Mouse (Mus musculus): ENCODE data around the gene Kcnc2. TPM values are rescaled to one million over a fixed set of nuclear protein-coding genes. Genes with fewer than 3 reads are reported as not detected.
"Not testable (repeated sequence)": the region's sequence is repeated elsewhere in the genome, so short reads cannot be mapped to it uniquely, and the experiment has no call there.

The Kcnc2 gene
- polyA plus RNA-seq (2015; fragmentation: Nextera tagmentation; extraction: Ambion mirVana) = 0.02 TPM in 1 of 2 replicates, not detected in the other

DNA sequence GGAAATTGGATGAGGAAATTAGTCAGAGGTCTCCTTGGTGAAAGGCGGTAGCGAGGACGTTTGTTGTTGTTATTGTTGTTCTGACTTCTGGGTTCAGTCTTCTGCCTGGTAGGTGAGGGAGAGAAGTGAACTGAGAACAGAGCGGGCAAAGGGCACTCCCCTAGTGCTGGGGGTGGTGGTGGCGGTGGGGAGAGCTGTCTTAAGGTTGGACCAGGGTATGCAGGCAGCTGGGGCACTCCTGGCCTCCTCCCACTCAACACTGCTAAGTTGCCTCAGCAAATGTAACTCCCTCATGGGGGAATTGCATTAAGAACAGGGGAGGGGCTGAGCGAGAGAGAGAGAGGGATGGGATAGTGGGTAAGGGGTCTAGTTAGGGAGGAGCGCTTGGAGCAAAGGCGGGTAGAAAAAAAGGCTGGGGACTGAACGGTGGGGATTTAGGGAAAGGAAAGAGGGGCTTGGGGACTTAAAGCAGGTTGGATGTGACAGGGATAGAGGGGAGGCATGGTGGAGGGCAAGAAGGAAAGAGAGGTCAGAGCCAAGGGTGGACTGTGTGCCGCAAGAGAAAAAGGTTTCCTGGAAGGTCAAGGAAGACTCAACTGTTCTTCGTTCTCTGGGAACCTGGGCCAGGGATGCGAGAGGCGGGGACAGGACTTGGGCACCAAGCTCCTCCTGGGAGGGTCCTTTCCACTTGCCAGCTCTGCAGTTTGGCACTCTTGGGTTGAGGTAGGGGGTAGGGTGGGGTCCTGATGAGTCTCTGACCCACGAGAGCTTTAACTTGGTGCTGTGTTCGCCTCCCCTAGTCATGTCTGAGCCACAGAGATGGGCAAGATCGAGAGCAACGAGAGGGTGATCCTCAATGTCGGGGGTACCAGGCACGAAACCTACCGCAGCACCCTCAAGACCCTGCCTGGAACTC lies at the start of gene Kcnc2:
TSS of gene Kcnc2 (plus strand) at position 235 of the 916 bp plus-strand sequence.
- Histone ChIP-seq H3K9me3 (replicated peaks; ENCODE audit: control insufficient read depth, low read length) (no peaks in the 10 kb centered on the region), H3K4me1 (ENCODE audit: control insufficient read depth, low read depth, low read length) (no peaks in the 10 kb centered on the region), H3K36me3 (ENCODE audit: control insufficient read depth, insufficient read depth) (no peaks in the 10 kb centered on the region), H3K9ac (ENCODE audit: low read depth, low read length) (no peak within 1 kb of the TSS), H3K27me3 (ENCODE audit: control insufficient read depth, insufficient read depth, low read depth, low read length) (peaks cover 29% of the 10 kb centered on the region), H3K4me3 (ENCODE audit: low read depth, low read length) (peak within 1 kb of the TSS; percentile 15), H3K27ac (ENCODE audit: low read length) (no peak within 1 kb of the TSS), H3K4me2 (ENCODE audit: low read depth, low read length) (peak within 1 kb of the TSS; percentile 32)
- ATAC-seq (ENCODE audit: low read depth) = no peak
- WGBS (ENCODE audit: insufficient replicate concordance) = 1% methylated on average over 20 of the region's 20 CpGs

DNA sequence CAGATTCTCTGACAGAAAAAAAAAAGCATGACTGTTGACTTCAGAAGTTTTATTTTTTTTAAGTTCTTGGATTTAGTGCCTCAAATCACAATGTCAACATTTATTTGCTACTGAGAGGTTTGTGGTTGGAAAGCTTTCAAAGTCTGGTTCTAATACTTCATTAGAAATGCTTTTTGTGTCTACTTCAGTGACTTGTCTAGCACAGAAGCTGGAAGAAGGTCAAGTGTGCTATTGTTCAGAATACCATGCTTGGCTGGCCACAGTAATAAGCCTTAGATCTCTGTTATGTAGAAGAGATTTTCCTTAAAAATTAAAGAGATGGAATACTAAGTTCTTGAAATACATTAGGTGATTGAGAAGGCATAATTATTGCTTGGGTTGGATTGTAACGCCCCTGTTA lies 43.8 kb upstream of the Kcnc2 start:
- WGBS (ENCODE audit: insufficient replicate concordance) = 56% methylated on average over 1 of the region's 1 CpGs
- Histone ChIP-seq H3K4me2 (ENCODE audit: low read depth, low read length) (no peak overlapping the region), H3K9ac (ENCODE audit: low read depth, low read length) (no peak overlapping the region), H3K4me3 (ENCODE audit: low read depth, low read length) (no peak overlapping the region), H3K4me1 (ENCODE audit: control insufficient read depth, low read depth, low read length) (no peaks in the 10 kb centered on the region), H3K27me3 (ENCODE audit: control insufficient read depth, insufficient read depth, low read depth, low read length) (no peaks in the 10 kb centered on the region), H3K9me3 (replicated peaks; ENCODE audit: control insufficient read depth, low read length) (no peaks in the 10 kb centered on the region), H3K27ac (ENCODE audit: low read length) (no peak overlapping the region), H3K36me3 (ENCODE audit: control insufficient read depth, insufficient read depth) (no peaks in the 10 kb centered on the region)
- ATAC-seq (ENCODE audit: low read depth) = no peak

DNA sequence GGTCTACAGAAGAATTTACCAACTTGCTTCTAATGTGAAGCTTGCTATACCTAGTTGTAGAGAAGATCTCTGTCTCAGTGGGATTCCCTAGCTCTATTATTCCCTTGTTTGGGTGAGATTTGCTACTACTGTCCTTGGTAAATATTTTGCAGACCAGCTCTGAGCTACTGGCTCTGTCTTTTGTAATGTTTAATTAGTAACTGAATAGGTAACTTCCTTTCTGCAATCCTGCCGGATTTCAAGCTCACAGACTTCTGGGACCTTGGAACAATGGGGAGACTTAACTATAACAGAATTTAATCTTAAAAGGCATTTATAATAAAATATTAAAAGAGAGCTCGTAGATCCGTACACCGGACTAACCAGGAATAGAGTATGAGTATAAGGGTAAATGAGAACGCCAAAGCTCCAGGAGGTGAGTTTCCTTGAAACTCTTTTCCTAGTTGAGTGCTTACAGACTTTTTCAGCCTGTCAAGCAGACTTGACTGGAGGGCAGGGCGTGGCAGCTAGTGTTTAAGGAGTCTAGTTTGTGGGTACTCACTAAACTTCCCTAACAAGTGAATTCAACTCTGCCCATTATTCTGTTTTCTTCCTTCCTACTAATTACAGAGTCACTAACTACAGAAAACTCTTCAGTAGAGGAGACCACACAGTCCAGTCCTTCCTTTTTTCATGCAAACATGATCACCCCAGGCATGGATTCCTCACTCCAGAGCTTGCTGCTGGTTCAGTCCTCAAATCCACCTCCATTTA lies 41.7 kb upstream of the Kcnc2 start:
- ATAC-seq (ENCODE audit: low read depth); H3K9ac ChIP-seq (ENCODE audit: low read depth, low read length); H3K27ac ChIP-seq (ENCODE audit: low read length); H3K4me2 ChIP-seq (ENCODE audit: low read depth, low read length); H3K9me3 ChIP-seq (replicated peaks; ENCODE audit: control insufficient read depth, low read length); H3K4me1 ChIP-seq (ENCODE audit: control insufficient read depth, low read depth, low read length); H3K4me3 ChIP-seq (ENCODE audit: low read depth, low read length); H3K36me3 ChIP-seq (ENCODE audit: control insufficient read depth, insufficient read depth); H3K27me3 ChIP-seq (ENCODE audit: control insufficient read depth, insufficient read depth, low read depth, low read length): not testable (repeated sequence)
- WGBS (ENCODE audit: insufficient replicate concordance) = 45% methylated on average over 6 of the region's 6 CpGs

DNA sequence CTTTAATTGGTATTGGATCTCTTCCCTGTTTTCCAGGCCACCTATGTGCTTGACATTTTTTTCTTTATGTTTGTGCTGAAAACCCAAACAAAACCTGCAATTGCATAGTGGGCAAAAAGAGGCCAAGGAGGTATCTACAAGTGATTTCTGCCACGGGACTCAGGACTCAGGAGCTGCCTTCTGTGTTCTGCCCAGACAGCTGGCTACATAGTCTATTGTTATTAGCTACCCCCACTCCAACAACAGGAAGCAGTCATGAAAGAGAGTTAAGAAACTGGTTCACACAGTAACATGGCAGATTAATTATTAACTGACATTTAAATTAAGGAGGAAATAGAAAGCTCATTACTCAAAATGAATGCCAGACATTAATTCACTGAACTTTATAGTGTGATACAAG lies 38.2 kb upstream of the Kcnc2 start:
- not testable (repeated sequence) for H3K9ac ChIP-seq (ENCODE audit: low read depth, low read length); H3K27me3 ChIP-seq (ENCODE audit: control insufficient read depth, insufficient read depth, low read depth, low read length); ATAC-seq (ENCODE audit: low read depth); H3K27ac ChIP-seq (ENCODE audit: low read length); H3K4me2 ChIP-seq (ENCODE audit: low read depth, low read length); H3K36me3 ChIP-seq (ENCODE audit: control insufficient read depth, insufficient read depth); H3K4me1 ChIP-seq (ENCODE audit: control insufficient read depth, low read depth, low read length); H3K9me3 ChIP-seq (replicated peaks; ENCODE audit: control insufficient read depth, low read length); H3K4me3 ChIP-seq (ENCODE audit: low read depth, low read length)
- 19% methylated on average over 1 of the region's 1 CpGs for WGBS (ENCODE audit: insufficient replicate concordance)

DNA sequence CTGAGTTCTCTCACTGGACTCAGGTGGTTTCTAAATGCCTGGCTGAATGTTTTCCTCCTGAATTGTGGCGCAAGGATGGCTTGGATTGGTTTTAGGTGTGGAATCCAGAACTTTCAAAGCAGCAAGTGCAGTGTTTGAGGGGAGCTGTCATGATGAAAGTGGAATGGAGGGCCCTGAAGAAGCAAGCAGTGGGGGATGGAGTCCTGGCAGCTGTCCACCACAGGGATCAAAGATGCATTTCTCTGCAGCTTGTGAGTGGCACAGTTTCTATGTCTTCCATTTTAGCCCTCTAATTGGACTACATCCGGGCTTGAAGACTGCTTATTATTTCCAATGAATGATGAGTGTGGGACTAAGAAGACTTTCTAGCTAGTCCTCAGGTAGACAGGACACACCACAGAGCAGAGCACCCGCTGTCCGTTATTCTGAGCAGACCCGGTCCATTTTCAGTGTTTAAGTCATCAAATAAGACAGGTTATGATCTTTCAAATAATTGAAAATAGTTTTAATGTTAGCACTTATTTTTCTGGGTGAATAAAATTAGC lies 35.5 kb upstream of the Kcnc2 start:
- H3K9me3 ChIP-seq (replicated peaks; ENCODE audit: control insufficient read depth, low read length); ATAC-seq (ENCODE audit: low read depth); H3K4me2 ChIP-seq (ENCODE audit: low read depth, low read length); H3K27me3 ChIP-seq (ENCODE audit: control insufficient read depth, insufficient read depth, low read depth, low read length); H3K36me3 ChIP-seq (ENCODE audit: control insufficient read depth, insufficient read depth); H3K9ac ChIP-seq (ENCODE audit: low read depth, low read length); H3K4me3 ChIP-seq (ENCODE audit: low read depth, low read length); H3K4me1 ChIP-seq (ENCODE audit: control insufficient read depth, low read depth, low read length); H3K27ac ChIP-seq (ENCODE audit: low read length): not testable (repeated sequence)
- 70% methylated on average over 5 of the region's 5 CpGs for WGBS (ENCODE audit: insufficient replicate concordance)

- Histone ChIP-seq H3K4me1 (ENCODE audit: control insufficient read depth, low read depth, low read length) (no peaks in the 10 kb centered on the region), H3K9ac (ENCODE audit: low read depth, low read length) (no peak overlapping the region), H3K9me3 (replicated peaks; ENCODE audit: control insufficient read depth, low read length) (no peaks in the 10 kb centered on the region), H3K4me2 (ENCODE audit: low read depth, low read length) (no peak overlapping the region), H3K27ac (ENCODE audit: low read length) (no peak overlapping the region), H3K27me3 (ENCODE audit: control insufficient read depth, insufficient read depth, low read depth, low read length) (no peaks in the 10 kb centered on the region), H3K4me3 (ENCODE audit: low read depth, low read length) (no peak overlapping the region), H3K36me3 (ENCODE audit: control insufficient read depth, insufficient read depth) (no peaks in the 10 kb centered on the region)
- ATAC-seq (ENCODE audit: low read depth) = no peak
- WGBS (ENCODE audit: insufficient replicate concordance) = 53% methylated on average over 2 of the region's 2 CpGs
Observed at GRCm38 (mm10) chr10:112248273-112248672, 22.6 kb upstream of the Kcnc2 start.

DNA sequence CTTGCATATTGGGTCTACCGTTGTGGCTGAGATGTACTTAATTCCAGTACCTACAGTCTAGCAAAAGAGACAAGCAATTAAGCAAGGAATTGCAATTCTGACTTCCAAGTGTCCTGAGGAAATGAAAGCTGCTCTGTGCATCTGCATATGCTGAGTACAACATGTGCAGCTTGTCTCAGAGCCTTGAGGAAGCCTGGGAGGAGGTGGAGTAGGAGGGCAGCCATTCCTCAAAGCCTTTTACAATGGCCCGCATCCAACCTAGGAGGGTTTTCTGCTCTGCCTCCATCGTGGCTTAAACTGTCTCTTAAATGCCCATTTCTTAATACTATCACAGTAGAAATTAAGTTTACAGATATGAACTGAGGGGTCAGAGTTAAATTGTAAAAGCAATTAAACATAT lies 7.5 kb upstream of the Kcnc2 start:
- Histone ChIP-seq H3K4me2 (ENCODE audit: low read depth, low read length) (no peak overlapping the region), H3K27me3 (ENCODE audit: control insufficient read depth, insufficient read depth, low read depth, low read length) (no peaks in the 10 kb centered on the region), H3K27ac (ENCODE audit: low read length) (no peak overlapping the region), H3K36me3 (ENCODE audit: control insufficient read depth, insufficient read depth) (no peaks in the 10 kb centered on the region), H3K4me1 (ENCODE audit: control insufficient read depth, low read depth, low read length) (no peaks in the 10 kb centered on the region), H3K4me3 (ENCODE audit: low read depth, low read length) (no peak overlapping the region), H3K9ac (ENCODE audit: low read depth, low read length) (no peak overlapping the region), H3K9me3 (replicated peaks; ENCODE audit: control insufficient read depth, low read length) (no peaks in the 10 kb centered on the region)
- no peak for ATAC-seq (ENCODE audit: low read depth)
- 47% methylated on average over 3 of the region's 3 CpGs for WGBS (ENCODE audit: insufficient replicate concordance)

DNA sequence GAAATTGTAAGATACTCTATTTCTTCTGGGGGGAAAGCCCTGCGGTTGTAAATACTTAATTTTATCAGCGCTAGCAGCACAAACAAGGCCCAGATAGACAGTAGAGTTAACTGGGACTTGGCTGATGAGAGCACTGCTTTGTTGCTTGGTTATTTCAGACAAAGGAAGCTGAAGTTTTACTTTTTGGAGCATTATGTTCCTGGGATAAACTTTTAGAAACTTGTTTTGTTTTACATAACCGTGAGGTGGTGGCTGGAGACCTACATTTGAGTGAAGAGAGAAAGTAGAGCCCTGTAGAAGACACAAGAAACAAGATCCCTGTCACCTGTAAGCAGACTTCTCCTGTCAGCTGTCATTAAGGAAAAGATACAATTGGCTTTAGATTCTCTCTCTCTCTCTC lies 1.4 kb upstream of the Kcnc2 start:
- H3K4me1 ChIP-seq (ENCODE audit: control insufficient read depth, low read depth, low read length) = no peaks in the 10 kb centered on the region
- no peaks in the 10 kb centered on the region for H3K9me3 ChIP-seq (replicated peaks; ENCODE audit: control insufficient read depth, low read length)
- no peaks in the 10 kb centered on the region for H3K36me3 ChIP-seq (ENCODE audit: control insufficient read depth, insufficient read depth)
- WGBS (ENCODE audit: insufficient replicate concordance) = 47% methylated on average over 3 of the region's 3 CpGs
- H3K27ac ChIP-seq (ENCODE audit: low read length) = no peak overlapping the region
- ATAC-seq (ENCODE audit: low read depth) = no peak
- H3K9ac ChIP-seq (ENCODE audit: low read depth, low read length) = no peak overlapping the region
- no peak overlapping the region for H3K4me2 ChIP-seq (ENCODE audit: low read depth, low read length)
- H3K4me3 ChIP-seq (ENCODE audit: low read depth, low read length) = no peak overlapping the region
- peaks cover 29% of the 10 kb centered on the region for H3K27me3 ChIP-seq (ENCODE audit: control insufficient read depth, insufficient read depth, low read depth, low read length)
